Mouse (Mus musculus) left cerebral cortex, adult 11 months (tissue): Measurements from ENCODE around the gene 2810004N23Rik.
A peak's percentile ranks its signal among the peaks of the same experiment; 100 is the strongest.

ENCODE experiments used
- DNase-seq: peaks from one replicate; pipeline ENCODE4 v3.0.0; 2022; ENCODE audit warnings: low spot score

2810004N23Rik gene

GRCm38 (mm10) chr8:124862321-124863162 lies at the start of gene 2810004N23Rik, which contains the start of gene Gnpat:
Gene 2810004N23Rik, minus strand, starts transcription at chr8:124863120.
Gene Gnpat, plus strand, starts transcription at chr8:124863033.
- DNase-seq, result peak; percentile 83

GRCm38 (mm10) chr8:124911938-124912872 lies 49.3 kb upstream of the 2810004N23Rik start:
- DNase-seq, result no peak

- DNase-seq, result no peak
Observed at GRCm38 (mm10) chr8:124910349-124910748, 47.4 kb upstream of the 2810004N23Rik start.

GRCm38 (mm10) chr8:124909936-124910335 lies 47.0 kb upstream of the 2810004N23Rik start:
- DNase-seq, result no peak

- DNase-seq, result no peak
Observed at GRCm38 (mm10) chr8:124905482-124905881, 42.6 kb upstream of the 2810004N23Rik start.

GRCm38 (mm10) chr8:124903198-124903597 lies 40.3 kb upstream of the 2810004N23Rik start:
- no peak for DNase-seq

GRCm38 (mm10) chr8:124898251-124898905 lies 35.5 kb upstream of the 2810004N23Rik start:
- no peak for DNase-seq

GRCm38 (mm10) chr8:124897386-124898250 lies 34.7 kb upstream of the 2810004N23Rik start, which contains the start of the genes Exoc8 and Sprtn:
Gene Exoc8, minus strand, starts transcription at chr8:124897705.
Gene Sprtn, plus strand, starts transcription at chr8:124897886.
- peak; percentile 91 for DNase-seq

GRCm38 (mm10) chr8:124896632-124897385 lies 33.9 kb upstream of the 2810004N23Rik start:
- peak; percentile 46 for DNase-seq

- no peak for DNase-seq
Observed at GRCm38 (mm10) chr8:124896010-124896631, 33.2 kb upstream of the 2810004N23Rik start.

GRCm38 (mm10) chr8:124892596-124892995 lies 29.7 kb upstream of the 2810004N23Rik start:
- no peak for DNase-seq

- no peak for DNase-seq
Observed at GRCm38 (mm10) chr8:124888385-124888784, 25.5 kb upstream of the 2810004N23Rik start.

- no peak for DNase-seq
Observed at GRCm38 (mm10) chr8:124878946-124879526, 16.1 kb upstream of the 2810004N23Rik start.

- no peak for DNase-seq
Observed at GRCm38 (mm10) chr8:124878141-124878540, 15.2 kb upstream of the 2810004N23Rik start.

GRCm38 (mm10) chr8:124872690-124873089 lies 9.8 kb upstream of the 2810004N23Rik start:
- DNase-seq, result no peak

GRCm38 (mm10) chr8:124872081-124872480 lies 9.2 kb upstream of the 2810004N23Rik start:
- DNase-seq, result no peak

- no peak for DNase-seq
Observed at GRCm38 (mm10) chr8:124871474-124871873, 8.6 kb upstream of the 2810004N23Rik start.

- no peak for DNase-seq
Observed at GRCm38 (mm10) chr8:124869708-124870107, 6.8 kb upstream of the 2810004N23Rik start.

GRCm38 (mm10) chr8:124867126-124867525 lies 4.2 kb upstream of the 2810004N23Rik start:
- DNase-seq, result no peak
